Mouse (Mus musculus): ENCODE measurements around the gene Ralgps2. TPM values are rescaled to one million over a fixed set of nuclear protein-coding genes. Genes with fewer than 3 reads are reported as not detected.

Gene Ralgps2
- polyA plus RNA-seq, 1 experiment: 19.1 TPM

Other genes starting within 250 kb of the Ralgps2 start
- gene Fam20b, start 220.5 kb downstream of the Ralgps2 start, polyA plus RNA-seq (2012; rRNA removed): 30.1 and 36.4 TPM in 2 replicates
- gene Angptl1, start 101.1 kb downstream of the Ralgps2 start, polyA plus RNA-seq (2012; rRNA removed): 5.3 and 6.6 TPM in 2 replicates
- not detected in 2 replicates for gene Tex35, start 169.1 kb upstream of the Ralgps2 start, polyA plus RNA-seq (2012; rRNA removed)